Mouse (Mus musculus): ENCODE measurements at regions not wholly inside any gene's neighbourhood (a gene's known extent, or its start where the extent isn't known, plus 50 kb on each side); places are given as distances from the start of the nearest gene placed in this dataset.

- DNase-seq = no peak
Observed at GRCm38 (mm10) chr13:112046247-112047211, 237.7 kb upstream of the Map3k1 start.

- DNase-seq = no peak
Observed at GRCm38 (mm10) chr13:112047408-112047807, 238.6 kb upstream of the Map3k1 start.

GRCm38 (mm10) chr13:112047874-112048273 lies 239.1 kb upstream of the Map3k1 start:
- DNase-seq = no peak

GRCm38 (mm10) chr13:112048327-112048726 lies 239.5 kb upstream of the Map3k1 start:
- no peak for DNase-seq

- DNase-seq = no peak
Observed at GRCm38 (mm10) chr13:112050892-112051291, 237.4 kb upstream of the Ankrd55 start.

- no peak for DNase-seq
Observed at GRCm38 (mm10) chr13:112052011-112052410, 236.2 kb upstream of the Ankrd55 start.

- DNase-seq = no peak
Observed at GRCm38 (mm10) chr13:112052456-112052855, 235.8 kb upstream of the Ankrd55 start.

- no peak for DNase-seq
Observed at GRCm38 (mm10) chr13:112054879-112055371, 233.3 kb upstream of the Ankrd55 start.

- DNase-seq = no peak
Observed at GRCm38 (mm10) chr13:112058218-112058617, 230.0 kb upstream of the Ankrd55 start.

GRCm38 (mm10) chr13:112058771-112059170 lies 229.5 kb upstream of the Ankrd55 start:
- DNase-seq = no peak

GRCm38 (mm10) chr13:112062024-112062423 lies 226.2 kb upstream of the Ankrd55 start:
- DNase-seq = no peak

- DNase-seq = no peak
Observed at GRCm38 (mm10) chr13:112063409-112064111, 224.7 kb upstream of the Ankrd55 start.

GRCm38 (mm10) chr13:112064681-112065080 lies 223.6 kb upstream of the Ankrd55 start:
- no peak for DNase-seq

GRCm38 (mm10) chr13:112067066-112067847 lies 221.0 kb upstream of the Ankrd55 start:
- no peak for DNase-seq

GRCm38 (mm10) chr13:112070757-112071156 lies 217.5 kb upstream of the Ankrd55 start:
- no peak for DNase-seq

GRCm38 (mm10) chr13:112071209-112071955 lies 216.9 kb upstream of the Ankrd55 start:
- no peak for DNase-seq

- DNase-seq = no peak
Observed at GRCm38 (mm10) chr13:112071956-112072314, 216.3 kb upstream of the Ankrd55 start.

GRCm38 (mm10) chr13:112073519-112074406 lies 214.5 kb upstream of the Ankrd55 start:
- no peak for DNase-seq

- DNase-seq = no peak
Observed at GRCm38 (mm10) chr13:112075847-112076479, 212.3 kb upstream of the Ankrd55 start.

- DNase-seq = no peak
Observed at GRCm38 (mm10) chr13:112078088-112078487, 210.2 kb upstream of the Ankrd55 start.

GRCm38 (mm10) chr13:112081935-112082334 lies 206.3 kb upstream of the Ankrd55 start:
- DNase-seq = no peak

Measured in right cerebral cortex, postnatal 25 days (tissue).